Comparison of ENCODE assay signal across 8 mouse cellular contexts in genomic region chr19:5408057-5409001, GRCm38 (mm10). TPM values are rescaled to one million over a fixed set of nuclear protein-coding genes. Genes with fewer than 3 reads are reported as not detected.
DNase-seq lines count a peak whose midpoint lies in the region; ATAC-seq lines count a peak whose summit lies in the region.

No protein-coding gene starts in this region.

- no peaks in the 10 kb centered on the region for H3K9me3 ChIP-seq in kidney, embryonic 14.5 days (ENCODE audit: control insufficient read depth, low read length)
- no peaks in the 10 kb centered on the region for H3K9me3 ChIP-seq in embryonic facial prominence, embryonic 13.5 days
- H3K9me3 ChIP-seq in midbrain, embryonic 16.5 days (replicated peaks; ENCODE audit: control insufficient read depth, low read length, poor library complexity, severe bottlenecking): no peaks in the 10 kb centered on the region

- no peak overlapping the region for H3K4me2 ChIP-seq in kidney, embryonic 14.5 days (replicated peaks; ENCODE audit: low read depth, low read length)
- peak overlapping the region; percentile 72 for H3K4me2 ChIP-seq in embryonic facial prominence, embryonic 13.5 days
- peak overlapping the region; percentile 60; the same call in 1 of the 2 replicates for H3K4me2 ChIP-seq in midbrain, embryonic 16.5 days (ENCODE audit: low read length)

- H3K27me3 ChIP-seq in kidney, embryonic 14.5 days (ENCODE audit: control insufficient read depth, insufficient read depth, low read length): no peaks in the 10 kb centered on the region
- H3K27me3 ChIP-seq in embryonic facial prominence, embryonic 13.5 days: no peaks in the 10 kb centered on the region
- H3K27me3 ChIP-seq in midbrain, embryonic 16.5 days (ENCODE audit: control insufficient read depth, insufficient read depth, low read depth, low read length): no peaks in the 10 kb centered on the region

- DNase-seq in kidney, adult 11 months: peak; percentile 49
- DNase-seq in kidney, postnatal 14 days: peak; percentile 65
- no peak for DNase-seq in thymus, postnatal 36 days
- no peak for DNase-seq in thymus, postnatal 0 days (ENCODE audit: low spot score)
- DNase-seq in yolk sac, embryonic 10.5 days (ENCODE audit: low spot score): no peak

- no peak for ATAC-seq in kidney, embryonic 14.5 days (ENCODE audit: low FRiP score, low TSS enrichment)
- ATAC-seq in embryonic facial prominence, embryonic 13.5 days (ENCODE audit: insufficient number of reproducible peaks, insufficient read depth, low FRiP score, low TSS enrichment, low read depth): no peak
- ATAC-seq in midbrain, embryonic 16.5 days: no peak

- H3K27ac ChIP-seq in kidney, embryonic 14.5 days (ENCODE audit: low read depth, low read length): no peak overlapping the region
- no peak overlapping the region for H3K27ac ChIP-seq in embryonic facial prominence, embryonic 13.5 days
- no peak overlapping the region for H3K27ac ChIP-seq in midbrain, embryonic 16.5 days (ENCODE audit: low read length)

- H3K4me3 ChIP-seq in kidney, embryonic 14.5 days (ENCODE audit: low read length): no peak overlapping the region
- no peak overlapping the region for H3K4me3 ChIP-seq in embryonic facial prominence, embryonic 13.5 days
- H3K4me3 ChIP-seq in midbrain, embryonic 16.5 days (ENCODE audit: low read depth, low read length): no peak overlapping the region

- WGBS in kidney, embryonic 14.5 days: 89% methylated on average over 13 of the region's 13 CpGs
- 89% methylated on average over 13 of the region's 13 CpGs for WGBS in embryonic facial prominence, embryonic 13.5 days
- 91% methylated on average over 13 of the region's 13 CpGs for WGBS in midbrain, embryonic 16.5 days

- H3K9ac ChIP-seq in kidney, embryonic 14.5 days (ENCODE audit: low read depth, low read length): no peak overlapping the region
- no peak overlapping the region for H3K9ac ChIP-seq in embryonic facial prominence, embryonic 13.5 days
- no peak overlapping the region for H3K9ac ChIP-seq in midbrain, embryonic 16.5 days (ENCODE audit: low read depth, low read length)

- H3K36me3 ChIP-seq in kidney, embryonic 14.5 days (ENCODE audit: control insufficient read depth, insufficient read depth, low read length): 0 out of 2 replicates have a peak, but pooled peaks cover 4% of the 10 kb centered on the region
- no peaks in the 10 kb centered on the region for H3K36me3 ChIP-seq in embryonic facial prominence, embryonic 13.5 days
- no peaks in the 10 kb centered on the region for H3K36me3 ChIP-seq in midbrain, embryonic 16.5 days (ENCODE audit: control insufficient read depth, insufficient read depth, low read length)

- 0 out of 2 replicates have a peak, but pooled peaks cover 3% of the 10 kb centered on the region for H3K4me1 ChIP-seq in kidney, embryonic 14.5 days (ENCODE audit: control insufficient read depth, insufficient read depth, low read length)
- H3K4me1 ChIP-seq in embryonic facial prominence, embryonic 13.5 days: peaks cover 19% of the 10 kb centered on the region
- peaks cover 12% of the 10 kb centered on the region for H3K4me1 ChIP-seq in midbrain, embryonic 16.5 days (ENCODE audit: control insufficient read depth, insufficient read depth, low read length)

RNA-seq across cellular contexts. Expression of gene Tsga10ip, which starts 6.0 kb away (rescaled TPM):
- polyA plus RNA-seq in kidney, embryonic 14.5 days (2014; fragmentation: Nextera tagmentation; extraction: Ambion mirVana): 0.16 and 0.35 TPM in 2 replicates
- not detected in 2 replicates for polyA plus RNA-seq in embryonic facial prominence, embryonic 13.5 days (2015; fragmentation: Nextera tagmentation; extraction: Ambion mirVana)
- polyA plus RNA-seq in midbrain, embryonic 16.5 days (2015; fragmentation: Nextera tagmentation; extraction: Ambion mirVana): not detected in 2 replicates
- 1.9 TPM in 2 replicates for polyA plus RNA-seq in thymus, postnatal 0 days (2015; fragmentation: Nextera tagmentation; extraction: Ambion mirVana)

RNA-seq across cellular contexts. Expression of gene Drap1, which starts 16.4 kb away (rescaled TPM):
- polyA plus RNA-seq in kidney, embryonic 14.5 days (2014; fragmentation: Nextera tagmentation; extraction: Ambion mirVana): 191 and 248 TPM in 2 replicates
- polyA plus RNA-seq in embryonic facial prominence, embryonic 13.5 days (2015; fragmentation: Nextera tagmentation; extraction: Ambion mirVana): 278 and 306 TPM in 2 replicates
- polyA plus RNA-seq in midbrain, embryonic 16.5 days (2015; fragmentation: Nextera tagmentation; extraction: Ambion mirVana): 288 and 310 TPM in 2 replicates
- 217 and 222 TPM in 2 replicates for polyA plus RNA-seq in thymus, postnatal 0 days (2015; fragmentation: Nextera tagmentation; extraction: Ambion mirVana)

RNA-seq across cellular contexts. Expression of gene AI837181, which starts 16.6 kb away (rescaled TPM):
- polyA plus RNA-seq in kidney, embryonic 14.5 days (2014; fragmentation: Nextera tagmentation; extraction: Ambion mirVana): 39.0 and 40.8 TPM in 2 replicates
- polyA plus RNA-seq in embryonic facial prominence, embryonic 13.5 days (2015; fragmentation: Nextera tagmentation; extraction: Ambion mirVana): 67.3 and 67.7 TPM in 2 replicates
- polyA plus RNA-seq in midbrain, embryonic 16.5 days (2015; fragmentation: Nextera tagmentation; extraction: Ambion mirVana): 61.8 and 67.9 TPM in 2 replicates
- polyA plus RNA-seq in thymus, postnatal 0 days (2015; fragmentation: Nextera tagmentation; extraction: Ambion mirVana): 51.5 and 54.4 TPM in 2 replicates

RNA-seq across cellular contexts. Expression of gene Sart1, which starts 19.8 kb away (rescaled TPM):
- 74.2 and 80.6 TPM in 2 replicates for polyA plus RNA-seq in kidney, embryonic 14.5 days (2014; fragmentation: Nextera tagmentation; extraction: Ambion mirVana)
- 83.9 and 87.7 TPM in 2 replicates for polyA plus RNA-seq in embryonic facial prominence, embryonic 13.5 days (2015; fragmentation: Nextera tagmentation; extraction: Ambion mirVana)
- polyA plus RNA-seq in midbrain, embryonic 16.5 days (2015; fragmentation: Nextera tagmentation; extraction: Ambion mirVana): 67.7 and 68.5 TPM in 2 replicates
- 73.4 and 84.2 TPM in 2 replicates for polyA plus RNA-seq in thymus, postnatal 0 days (2015; fragmentation: Nextera tagmentation; extraction: Ambion mirVana)

RNA-seq across cellular contexts. Expression of gene Fosl1, which starts 39.0 kb away (rescaled TPM):
- polyA plus RNA-seq in kidney, embryonic 14.5 days (2014; fragmentation: Nextera tagmentation; extraction: Ambion mirVana): not detected in 2 replicates
- polyA plus RNA-seq in embryonic facial prominence, embryonic 13.5 days (2015; fragmentation: Nextera tagmentation; extraction: Ambion mirVana): not detected in 2 replicates
- polyA plus RNA-seq in midbrain, embryonic 16.5 days (2015; fragmentation: Nextera tagmentation; extraction: Ambion mirVana): not detected in 2 replicates
- polyA plus RNA-seq in thymus, postnatal 0 days (2015; fragmentation: Nextera tagmentation; extraction: Ambion mirVana): 0.47 TPM in 1 of 2 replicates, not detected in the other

Comparison
In these comparisons a context has a peak if more than half of its experiments do, and no peak if none do; other contexts are left out.
1. DNase-seq: peak in kidney, adult 11 months (single experiment) and kidney, postnatal 14 days (single experiment); none in thymus, postnatal 36 days (0 of 2), thymus, postnatal 0 days (single experiment) and yolk sac, embryonic 10.5 days (single experiment).